Mouse (Mus musculus) liver (tissue): ENCODE results near the gene Fam129c.

Experiments
- DNase-seq: peaks from one replicate; pipeline ENCODE4 v3.0.0-alpha.2; 2020; ENCODE audit warnings: mixed read lengths

The Fam129c gene

DNA sequence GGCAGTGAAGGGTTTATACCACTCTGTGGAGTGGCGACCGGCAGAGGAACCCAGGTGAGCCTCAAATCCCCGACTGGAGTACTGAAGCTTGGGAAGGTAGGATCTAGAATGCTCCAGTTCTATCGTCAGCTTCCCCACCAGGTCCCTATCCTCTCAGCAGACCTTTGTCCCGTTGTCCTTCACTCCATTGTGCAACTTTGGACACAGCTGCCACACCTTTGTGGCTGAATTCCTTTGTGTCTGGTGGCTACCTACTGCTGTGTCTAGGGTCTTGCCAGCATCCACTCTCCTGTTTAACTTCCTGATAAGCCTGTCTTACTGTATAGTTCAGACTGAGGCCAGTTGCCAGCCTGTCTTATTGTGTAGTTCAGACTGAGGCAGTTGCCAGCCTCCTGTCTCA, 14.7 kb downstream of the Fam129c start:
- DNase-seq = no peak

DNA sequence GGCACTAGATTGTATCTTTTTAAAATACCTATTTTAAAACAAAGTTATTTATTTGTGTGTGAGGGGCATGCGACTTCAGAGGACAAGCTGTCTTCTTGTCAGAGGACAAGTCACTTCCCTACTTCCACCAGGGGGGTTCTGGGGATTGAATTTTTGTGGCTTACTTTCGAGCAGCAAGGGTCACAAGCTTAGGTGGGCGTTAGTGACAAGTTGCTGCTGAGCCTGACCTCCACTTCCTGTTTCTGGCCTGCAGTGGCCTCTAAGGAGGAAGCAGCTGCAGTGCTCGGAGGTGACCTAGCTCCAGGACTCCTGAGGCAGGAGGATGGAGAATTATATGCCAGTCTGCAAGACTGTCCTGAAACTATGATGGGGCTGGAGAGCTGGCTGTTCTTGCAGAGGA, 16.0 kb downstream of the Fam129c start:
- DNase-seq = no peak

DNA sequence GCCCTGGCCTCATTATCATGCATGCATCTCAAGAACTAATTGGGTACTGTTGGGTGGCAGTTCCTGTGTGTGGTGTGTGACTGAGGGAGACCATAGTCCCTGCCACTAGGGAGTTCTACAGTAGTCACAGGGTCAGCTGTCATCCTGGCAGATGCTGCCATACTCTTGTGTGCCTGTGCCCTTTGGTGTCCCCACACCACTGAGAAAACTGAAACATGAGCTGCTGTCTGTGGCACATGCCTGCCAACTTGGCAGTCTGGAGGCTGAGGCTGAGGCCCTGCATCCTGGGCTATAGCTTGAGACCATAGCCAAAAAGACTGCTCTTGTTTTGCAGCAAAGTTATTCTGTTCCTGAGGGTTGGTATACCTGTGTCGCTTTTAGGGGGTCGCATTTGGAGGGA, 22.3 kb downstream of the Fam129c start:
- DNase-seq = no peak

DNA sequence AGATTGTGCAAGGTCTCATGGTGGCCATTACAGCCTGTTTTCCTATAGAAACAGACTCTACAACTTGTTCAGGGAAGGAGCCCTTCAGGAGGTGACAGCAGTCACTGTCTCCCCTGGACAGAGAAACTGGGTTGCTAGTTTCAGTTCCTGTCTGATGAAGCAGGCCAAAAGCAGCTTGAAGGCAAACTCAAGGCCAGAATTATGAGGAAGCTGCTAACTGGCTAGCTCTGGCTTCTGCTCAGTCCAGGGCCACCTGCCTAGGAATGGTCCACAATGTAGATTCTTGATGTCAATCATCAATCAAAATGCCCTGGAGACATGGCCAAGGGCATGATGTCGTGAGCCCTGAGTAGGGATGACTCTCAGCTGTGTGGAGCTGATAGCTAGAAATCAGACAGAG, 27.6 kb downstream of the Fam129c start:
- no peak for DNase-seq

DNA sequence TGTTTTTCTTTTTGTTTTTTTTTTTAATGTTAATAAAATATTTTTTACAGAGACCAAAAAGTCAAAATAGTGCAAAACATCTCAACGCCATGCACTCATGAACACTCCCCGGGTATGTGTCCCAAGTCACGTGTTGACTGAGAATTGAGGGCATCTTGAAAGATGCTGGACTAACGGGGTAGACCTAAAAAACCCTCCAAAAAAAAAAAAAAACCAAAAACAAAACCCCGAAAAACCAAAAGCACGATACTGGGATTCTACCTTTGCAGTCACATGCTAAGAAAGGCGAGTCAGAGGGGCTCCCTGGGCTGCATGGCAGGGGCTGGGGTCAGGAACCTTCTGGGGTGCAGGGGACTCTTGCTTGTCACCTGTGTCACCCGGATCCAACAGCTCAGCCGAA, 29.3 kb downstream of the Fam129c start:
- DNase-seq = no peak

DNA sequence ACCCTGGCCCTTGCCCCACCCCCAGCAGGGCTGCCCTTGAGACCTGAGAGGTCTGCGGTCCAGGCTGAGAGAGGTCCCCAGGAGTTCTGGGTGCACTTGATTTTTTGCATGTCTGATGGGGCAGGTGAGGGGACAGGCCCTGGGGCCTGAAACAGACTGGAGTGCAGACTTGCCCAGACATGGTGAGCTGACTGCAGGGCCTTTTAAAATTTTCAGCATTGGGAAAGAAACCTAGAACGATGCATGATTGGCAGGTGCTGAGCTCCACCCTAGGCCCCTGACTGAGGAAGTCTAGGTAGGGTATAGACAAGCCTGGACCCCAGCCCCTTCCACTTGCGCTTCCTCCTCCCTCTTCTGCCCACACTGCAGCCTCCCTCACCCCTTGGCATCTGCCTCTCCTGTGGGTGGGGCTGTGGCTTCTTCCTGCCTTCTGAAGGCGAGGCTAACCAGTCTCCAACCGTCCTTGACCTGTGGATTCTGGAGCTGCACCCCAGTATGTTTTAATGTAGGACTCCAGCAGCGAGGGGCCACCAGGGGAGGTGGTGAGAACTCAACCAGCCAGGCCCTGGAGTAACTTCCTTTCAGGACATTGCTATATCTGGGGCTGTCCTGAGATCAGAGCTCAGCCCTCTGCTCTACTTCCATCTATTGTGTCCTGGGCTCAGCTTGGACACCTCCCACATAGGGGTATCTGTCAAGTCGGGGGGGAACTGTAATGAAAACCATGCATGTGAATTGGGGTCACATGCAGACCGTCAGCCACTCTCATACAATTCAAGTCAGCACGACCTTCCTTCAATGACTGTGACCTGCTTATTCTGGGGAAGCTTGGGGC, 30.0 kb downstream of the Fam129c start:
- DNase-seq = no peak

DNA sequence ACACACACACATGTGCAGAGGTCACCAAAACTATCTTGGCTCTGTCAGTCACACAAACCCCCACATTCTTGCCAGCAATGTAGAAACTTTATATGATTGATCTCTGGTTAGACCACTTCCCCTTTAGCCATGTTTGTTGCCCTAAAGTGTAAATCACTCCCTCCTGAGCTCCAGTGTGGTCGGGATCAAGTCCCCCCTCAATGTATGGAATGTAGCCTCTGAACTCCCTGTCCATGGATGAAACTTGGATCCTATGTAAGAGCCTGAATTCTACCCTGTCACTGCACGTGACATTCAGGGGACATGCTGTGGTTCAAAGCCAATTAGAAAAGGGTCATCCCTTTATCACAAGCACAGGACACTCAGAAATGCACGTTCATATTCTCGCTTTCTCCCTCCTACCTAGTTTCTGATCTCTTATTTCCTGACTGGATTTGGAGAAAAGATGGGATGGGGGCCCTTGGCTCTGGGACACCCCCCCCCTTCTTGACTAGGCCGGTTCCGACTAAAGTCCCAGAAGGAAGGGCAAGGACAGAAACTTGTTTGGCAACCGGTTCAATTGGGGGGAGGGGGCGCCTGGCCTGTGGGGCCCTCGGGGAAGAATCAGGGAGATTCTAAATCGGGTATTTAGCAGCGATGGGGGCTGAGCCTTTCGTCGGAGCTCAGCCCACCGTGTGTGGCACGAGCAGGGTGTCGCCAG, 31.1 kb downstream of the Fam129c start:
- no peak for DNase-seq

DNA sequence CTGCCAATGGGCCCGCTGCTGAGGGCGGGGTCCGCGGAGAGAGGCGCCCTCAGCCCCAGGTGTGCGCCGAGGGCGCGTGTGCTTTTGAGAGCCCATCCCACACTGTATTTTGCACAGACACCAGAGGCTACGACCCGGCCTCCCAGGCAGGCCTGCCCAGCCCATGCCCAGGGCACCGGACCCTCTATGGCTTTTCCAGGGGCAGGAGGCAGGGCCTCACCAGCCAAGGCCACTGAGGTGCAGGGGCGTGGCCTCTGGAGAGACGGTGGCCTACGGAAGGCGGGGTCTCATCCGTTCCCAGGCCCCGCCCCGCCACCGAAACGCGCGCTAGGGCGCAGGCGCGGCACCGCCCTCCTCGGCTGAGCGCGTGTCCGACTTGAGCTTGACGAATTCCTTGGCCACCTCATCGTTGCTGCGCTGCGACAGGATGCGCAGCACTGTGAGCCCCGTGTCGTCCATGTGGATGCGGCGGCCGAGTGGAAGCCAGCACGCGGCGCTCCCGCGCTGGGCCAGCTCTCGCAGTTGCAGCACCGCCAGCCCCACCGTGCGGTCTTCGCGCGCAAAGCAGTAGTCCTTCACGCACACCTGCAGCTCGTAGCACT, 31.7 kb downstream of the Fam129c start:
- peak; percentile 91 for DNase-seq

DNA sequence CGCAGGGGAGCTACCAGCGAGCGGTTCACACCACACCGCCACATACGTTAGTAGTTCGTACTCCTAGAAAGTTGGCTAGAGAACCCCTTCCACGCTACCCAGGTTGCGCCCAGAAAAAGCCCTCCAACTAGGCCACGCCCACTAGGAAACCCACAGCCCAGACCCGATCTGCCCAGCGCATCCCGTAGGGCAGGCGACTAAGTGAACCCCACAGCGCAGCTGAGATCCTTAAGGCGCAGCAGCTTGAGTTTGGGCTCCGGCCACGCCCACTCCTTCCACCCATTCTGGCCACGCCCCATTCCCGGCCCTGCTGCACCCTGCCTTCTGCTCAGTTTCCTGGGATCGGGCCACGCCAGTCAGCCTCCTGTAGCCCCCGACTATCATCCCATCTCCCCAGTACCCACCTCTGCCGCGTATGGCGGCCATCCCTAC, 32.3 kb downstream of the Fam129c start:
- peak; percentile 68 for DNase-seq

DNA sequence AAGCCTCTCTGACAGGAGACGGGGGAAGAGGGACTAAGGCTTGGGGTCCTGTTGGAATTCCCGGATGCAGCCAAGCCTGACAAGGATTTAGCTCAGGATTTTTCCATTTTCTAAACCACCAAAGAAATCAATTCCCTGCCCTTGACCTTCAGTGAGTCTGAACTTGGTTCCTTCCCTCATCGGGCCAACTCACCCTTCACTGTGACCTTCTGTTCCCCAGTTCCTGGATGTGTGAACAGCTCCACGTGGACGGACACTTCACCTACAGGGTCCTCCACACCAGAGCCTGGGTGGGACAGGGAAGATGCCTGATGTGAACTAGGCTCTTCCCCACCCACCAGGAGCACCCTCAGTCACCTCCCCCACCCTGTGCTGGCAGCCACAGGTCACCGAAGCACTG, 33.3 kb downstream of the Fam129c start:
- no peak for DNase-seq

DNA sequence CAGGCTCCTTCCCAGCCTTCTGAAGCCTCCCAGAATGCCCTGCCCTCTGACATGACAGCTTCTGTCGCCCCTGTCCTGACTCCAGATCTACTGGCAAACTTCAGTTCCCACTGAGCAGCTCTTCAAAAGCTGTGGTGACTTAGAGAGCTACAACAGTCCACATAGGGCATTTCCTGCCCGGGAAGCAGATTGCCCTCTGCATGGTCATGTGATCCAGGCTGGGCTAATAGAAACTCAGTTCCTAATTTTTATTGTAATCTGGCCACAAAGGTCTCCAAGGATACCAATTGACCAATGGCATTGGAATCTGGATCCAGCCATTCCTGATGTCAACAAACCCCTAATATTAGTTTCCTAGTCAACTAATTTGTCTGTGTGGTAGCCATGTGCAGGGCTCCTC, 34.4 kb downstream of the Fam129c start:
- no peak for DNase-seq

DNA sequence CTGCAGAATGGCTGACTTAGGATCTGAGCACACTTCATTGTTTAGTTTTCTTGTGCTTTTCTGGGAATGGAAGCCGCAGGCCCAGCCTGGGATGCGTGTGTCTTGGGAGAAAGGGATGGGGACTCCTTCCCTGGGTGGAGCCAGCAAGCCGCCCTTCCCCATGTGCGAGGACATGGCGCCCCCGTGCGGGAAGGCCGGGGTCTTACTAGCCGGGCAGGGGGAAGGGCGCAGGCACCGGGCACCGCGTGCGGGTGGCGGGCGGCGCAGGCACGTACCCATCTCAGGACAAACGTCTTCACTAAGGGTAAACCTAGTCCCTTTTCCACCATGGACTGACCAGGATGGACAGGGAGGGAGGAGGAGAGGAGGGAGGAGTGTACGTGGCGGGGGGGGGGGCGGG, 35.7 kb downstream of the Fam129c start:
- DNase-seq = peak; percentile 66

DNA sequence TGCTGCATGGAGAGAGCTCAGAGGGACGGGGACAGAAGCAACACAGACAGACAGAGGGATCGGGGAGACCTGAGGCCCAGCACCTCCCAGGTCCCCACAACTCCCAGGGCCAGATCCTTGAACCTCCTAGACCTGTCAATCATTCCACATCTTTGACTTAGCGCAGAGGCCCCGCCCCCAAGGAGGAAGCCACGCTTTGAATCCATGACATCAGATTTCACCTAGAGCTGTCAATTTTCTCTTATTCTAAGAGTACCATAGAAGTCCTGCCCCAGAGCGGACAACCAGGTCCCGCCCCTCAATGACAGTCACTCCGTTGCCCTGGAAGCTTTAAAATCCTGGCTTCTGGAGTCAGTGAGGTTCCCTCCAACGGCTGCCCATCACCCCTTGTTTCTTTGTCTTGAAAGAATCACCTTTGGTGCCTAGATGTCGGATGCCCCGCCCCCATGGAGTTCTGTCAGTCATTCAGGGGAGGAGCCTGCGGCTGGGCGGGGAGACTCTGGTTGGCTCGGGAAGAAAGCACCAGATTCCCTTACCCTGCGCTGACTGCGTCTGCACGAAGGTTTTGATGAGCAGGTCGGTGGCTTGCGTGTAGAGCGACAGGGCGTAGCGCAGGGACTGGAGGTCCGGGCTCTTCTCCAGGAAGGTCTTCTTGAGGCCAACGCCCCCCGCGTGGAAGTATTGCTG, 36.7 kb downstream of the Fam129c start:
- peak; percentile 81 for DNase-seq

DNA sequence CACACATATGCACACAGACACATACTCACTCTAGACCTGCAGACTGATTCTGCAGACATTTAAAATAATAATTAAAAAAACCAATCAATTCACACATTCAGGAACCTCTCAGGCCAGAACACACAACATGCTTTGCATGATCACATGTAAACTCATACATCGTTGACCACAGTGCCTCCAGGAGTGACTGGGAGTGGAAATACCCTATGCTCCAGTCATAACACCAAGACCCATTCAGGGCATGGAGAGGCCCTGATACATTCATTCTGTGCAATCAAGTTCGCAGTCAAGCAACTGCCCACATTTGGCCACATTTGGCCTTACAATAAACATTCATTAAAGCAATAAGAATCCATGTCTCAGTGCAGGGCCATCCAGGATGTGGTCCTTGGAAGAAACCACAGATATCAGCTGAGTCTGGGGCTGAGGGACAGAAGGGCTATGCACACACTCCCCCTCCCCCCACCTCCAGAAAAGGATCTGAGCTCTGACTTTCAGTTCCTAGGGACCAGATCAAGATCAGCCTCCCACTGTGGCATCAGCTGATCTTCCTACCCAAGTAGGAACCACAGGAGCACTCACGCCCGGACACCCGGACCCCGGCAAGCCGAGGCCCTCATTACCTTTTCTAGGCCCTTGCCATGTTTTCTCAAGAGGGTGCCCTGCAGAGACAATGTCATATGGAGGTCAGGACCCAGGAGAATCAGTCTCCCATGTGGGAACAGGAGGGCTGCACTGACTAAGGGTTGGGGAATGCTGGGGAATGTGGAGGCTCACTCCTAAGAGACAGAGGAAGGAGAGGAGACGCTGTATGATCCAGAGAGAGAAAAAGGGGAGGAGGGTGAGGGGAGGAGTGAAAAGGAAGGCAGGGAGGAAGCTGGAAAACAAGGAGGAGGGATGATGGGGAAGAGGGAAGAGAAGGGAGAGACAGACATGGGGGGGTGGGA, 40.0 kb downstream of the Fam129c start:
- DNase-seq = no peak

DNA sequence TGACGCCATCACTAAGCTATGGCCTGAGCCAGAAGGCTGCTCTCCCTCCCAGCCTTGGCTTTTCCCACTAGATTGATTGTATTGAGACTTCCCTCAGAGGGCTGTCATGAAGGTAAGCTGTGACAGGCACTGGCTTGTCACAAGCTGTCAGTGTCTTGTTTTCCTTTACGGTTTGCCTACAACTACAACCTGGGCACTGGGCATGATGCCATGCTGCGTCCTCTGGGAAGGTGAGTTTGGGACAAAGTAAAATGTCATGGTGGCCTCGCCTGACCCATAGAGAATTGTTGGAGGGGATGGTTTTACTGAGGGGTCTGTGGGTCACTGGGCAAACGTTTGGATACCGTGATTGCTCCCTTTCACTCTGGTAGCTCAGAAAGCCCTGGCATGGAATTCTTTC, 40.9 kb downstream of the Fam129c start:
- DNase-seq = no peak

DNA sequence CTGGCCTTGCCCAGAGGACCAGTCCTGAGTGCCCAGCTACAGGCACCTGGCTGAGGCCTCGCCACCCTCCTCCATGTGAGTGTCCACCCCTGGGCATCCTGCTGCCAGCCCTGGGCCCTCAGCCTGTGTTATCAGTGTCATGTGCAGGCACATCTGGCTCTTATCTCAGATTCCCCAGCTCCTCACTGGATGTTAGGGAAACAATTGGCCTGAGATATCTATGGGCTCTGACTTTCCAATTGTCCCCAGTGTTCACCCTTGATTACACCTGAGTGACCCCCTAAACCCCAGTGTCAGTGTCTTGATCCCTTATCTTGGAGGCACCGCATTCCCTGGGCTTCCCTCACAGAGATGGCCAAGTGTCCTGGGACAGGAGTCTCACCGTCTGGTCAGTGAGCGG, 41.9 kb downstream of the Fam129c start:
- DNase-seq = no peak

DNA sequence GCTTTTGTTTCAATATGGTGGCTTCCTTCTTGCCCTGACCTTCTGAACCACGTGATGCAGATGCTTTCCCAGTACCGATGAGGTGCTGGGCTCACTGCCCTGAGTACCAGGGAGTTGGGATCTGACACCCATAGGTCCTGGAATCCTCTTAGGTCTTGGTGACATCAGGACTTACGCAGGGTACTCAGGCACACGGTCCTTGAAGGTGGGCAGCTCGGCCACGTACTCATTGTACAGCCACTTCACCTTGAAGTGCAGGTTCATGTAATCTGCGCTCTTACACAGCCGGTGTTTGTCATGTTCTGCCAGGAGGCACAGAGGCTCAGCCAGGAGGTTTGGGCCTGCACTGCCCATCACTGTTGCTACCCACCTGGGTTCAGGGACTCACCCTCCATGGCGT, 48.1 kb downstream of the Fam129c start:
- DNase-seq = no peak

DNA sequence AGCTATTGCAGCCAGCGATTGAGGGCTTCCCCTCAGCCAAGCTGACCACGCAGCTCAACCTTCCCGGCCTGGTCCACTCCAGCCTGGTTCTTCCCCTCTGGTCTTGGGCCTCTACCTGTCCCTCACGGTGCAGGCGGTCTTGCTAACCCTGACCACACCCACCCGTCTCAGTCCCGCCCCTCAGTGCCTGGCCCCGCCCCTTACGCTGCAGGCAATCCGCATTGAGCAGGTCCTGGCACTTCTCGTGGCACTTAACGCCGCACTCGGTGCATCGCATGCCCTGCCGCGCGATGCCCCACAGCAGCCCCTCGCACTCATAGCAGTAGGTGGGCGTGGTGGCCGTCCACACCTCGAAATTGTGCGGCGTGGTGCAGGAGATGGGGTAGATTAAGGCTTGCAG, 57.2 kb downstream of the Fam129c start:
- peak; percentile 80 for DNase-seq
